Mouse (Mus musculus): ENCODE results near the gene Pef1. TPM values are rescaled to one million over a fixed set of nuclear protein-coding genes. Genes with fewer than 3 reads are reported as not detected.

The Pef1 gene
- polyA plus RNA-seq, 1 experiment from 2014 or later: 72.3 TPM

DNA sequence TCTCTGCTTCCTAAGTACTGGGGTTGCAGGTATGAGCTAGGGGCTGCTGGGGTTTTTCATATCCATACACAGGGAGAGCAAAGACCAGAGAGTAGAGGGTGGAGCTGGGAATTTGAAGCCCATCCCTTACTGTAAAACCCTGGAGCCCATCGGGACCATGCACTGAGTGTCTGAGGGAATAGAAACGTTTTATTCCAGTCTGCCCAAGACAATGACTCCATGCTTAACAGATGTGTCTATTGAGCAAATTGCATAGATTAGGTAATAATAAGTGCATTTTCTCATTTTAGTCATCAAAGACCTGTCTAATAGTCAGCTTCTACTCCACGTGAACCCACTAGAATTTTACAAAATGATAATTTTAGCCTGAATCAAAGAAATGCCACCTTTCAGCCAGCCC, 31.8 kb upstream of the Pef1 start:
- DNase-seq (ENCODE audit: low spot score, missing footprints) (no peak), ATAC-seq (ENCODE audit: low FRiP score) (no peak)
- Histone ChIP-seq H3K9ac (ENCODE audit: low read length) (no peak overlapping the region), H3K9me3 (ENCODE audit: control insufficient read depth, low read length) (no peaks in the 10 kb centered on the region), H3K4me1 (ENCODE audit: control insufficient read depth, insufficient read depth, low read length) (no peaks in the 10 kb centered on the region), H3K4me3 (ENCODE audit: low read depth, low read length) (no peak overlapping the region), H3K27me3 (ENCODE audit: control insufficient read depth, insufficient read depth, low read length) (no peaks in the 10 kb centered on the region; the same call in 1 of the 2 replicates), H3K4me2 (no peak overlapping the region), H3K36me3 (ENCODE audit: control insufficient read depth, insufficient read depth, low read length) (no peaks in the 10 kb centered on the region), H3K27ac (ENCODE audit: low read depth, low read length) (no peak overlapping the region)
- WGBS: 72% methylated on average over 3 of the region's 3 CpGs

DNA sequence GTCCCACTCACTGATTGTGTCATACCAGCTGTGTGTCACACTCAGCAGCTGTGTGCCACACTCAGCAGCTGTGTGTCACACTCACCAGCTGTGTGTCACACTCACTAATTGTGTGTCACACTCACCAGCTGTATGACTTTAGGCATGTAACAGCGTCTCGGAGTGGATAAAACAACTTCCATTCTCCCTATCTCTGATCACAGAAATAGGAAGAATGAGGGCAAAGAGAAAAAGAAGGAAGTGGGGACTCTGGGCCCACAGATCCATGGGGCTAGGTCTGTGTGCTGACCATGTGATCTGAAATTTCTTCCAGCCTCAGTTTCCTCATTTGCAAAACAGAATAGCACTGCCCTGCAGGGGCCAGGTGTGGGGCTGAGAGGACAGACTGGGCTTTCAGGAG, 30.6 kb upstream of the Pef1 start:
- ATAC-seq (ENCODE audit: low FRiP score) (no peak), DNase-seq (ENCODE audit: low spot score, missing footprints) (no peak)
- no peak overlapping the region for H3K9ac ChIP-seq (ENCODE audit: low read length)
- H3K36me3 ChIP-seq (ENCODE audit: control insufficient read depth, insufficient read depth, low read length): no peaks in the 10 kb centered on the region
- H3K27me3 ChIP-seq (ENCODE audit: control insufficient read depth, insufficient read depth, low read length): no peaks in the 10 kb centered on the region; the same call in 1 of the 2 replicates
- H3K9me3 ChIP-seq (ENCODE audit: control insufficient read depth, low read length): no peaks in the 10 kb centered on the region
- 92% methylated on average over 2 of the region's 2 CpGs for WGBS
- no peak overlapping the region for H3K27ac ChIP-seq (ENCODE audit: low read depth, low read length)
- no peak overlapping the region for H3K4me2 ChIP-seq
- H3K4me3 ChIP-seq (ENCODE audit: low read depth, low read length): no peak overlapping the region
- H3K4me1 ChIP-seq (ENCODE audit: control insufficient read depth, insufficient read depth, low read length): no peaks in the 10 kb centered on the region

DNA sequence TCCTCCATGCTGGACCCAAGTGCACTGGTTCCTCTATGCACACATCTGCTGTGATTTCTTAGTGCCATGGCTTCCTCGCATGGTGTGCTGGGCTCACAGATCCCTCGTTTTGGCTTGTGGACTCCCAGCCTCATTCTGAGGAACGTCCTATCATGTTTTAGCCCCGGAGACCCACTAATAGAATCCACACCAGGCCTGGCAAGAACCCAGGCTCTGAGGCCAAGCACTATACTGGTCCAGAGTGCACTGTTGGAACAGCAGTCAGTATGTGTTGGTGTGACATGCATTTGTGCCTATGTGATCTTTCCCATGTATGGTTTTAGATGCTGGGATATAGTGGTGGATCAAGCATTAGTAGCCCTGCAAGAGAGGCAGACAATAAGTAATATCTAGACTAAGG, 29.0 kb upstream of the Pef1 start:
- no peaks in the 10 kb centered on the region for H3K9me3 ChIP-seq (ENCODE audit: control insufficient read depth, low read length)
- DNase-seq (ENCODE audit: low spot score, missing footprints) (no peak), ATAC-seq (ENCODE audit: low FRiP score) (no peak)
- no peak overlapping the region for H3K4me2 ChIP-seq
- no peak overlapping the region for H3K9ac ChIP-seq (ENCODE audit: low read length)
- H3K4me3 ChIP-seq (ENCODE audit: low read depth, low read length): no peak overlapping the region
- WGBS: 81% methylated on average over 4 of the region's 4 CpGs
- H3K4me1 ChIP-seq (ENCODE audit: control insufficient read depth, insufficient read depth, low read length): no peaks in the 10 kb centered on the region
- no peaks in the 10 kb centered on the region; the same call in 1 of the 2 replicates for H3K27me3 ChIP-seq (ENCODE audit: control insufficient read depth, insufficient read depth, low read length)
- H3K36me3 ChIP-seq (ENCODE audit: control insufficient read depth, insufficient read depth, low read length): no peaks in the 10 kb centered on the region
- no peak overlapping the region for H3K27ac ChIP-seq (ENCODE audit: low read depth, low read length)

DNA sequence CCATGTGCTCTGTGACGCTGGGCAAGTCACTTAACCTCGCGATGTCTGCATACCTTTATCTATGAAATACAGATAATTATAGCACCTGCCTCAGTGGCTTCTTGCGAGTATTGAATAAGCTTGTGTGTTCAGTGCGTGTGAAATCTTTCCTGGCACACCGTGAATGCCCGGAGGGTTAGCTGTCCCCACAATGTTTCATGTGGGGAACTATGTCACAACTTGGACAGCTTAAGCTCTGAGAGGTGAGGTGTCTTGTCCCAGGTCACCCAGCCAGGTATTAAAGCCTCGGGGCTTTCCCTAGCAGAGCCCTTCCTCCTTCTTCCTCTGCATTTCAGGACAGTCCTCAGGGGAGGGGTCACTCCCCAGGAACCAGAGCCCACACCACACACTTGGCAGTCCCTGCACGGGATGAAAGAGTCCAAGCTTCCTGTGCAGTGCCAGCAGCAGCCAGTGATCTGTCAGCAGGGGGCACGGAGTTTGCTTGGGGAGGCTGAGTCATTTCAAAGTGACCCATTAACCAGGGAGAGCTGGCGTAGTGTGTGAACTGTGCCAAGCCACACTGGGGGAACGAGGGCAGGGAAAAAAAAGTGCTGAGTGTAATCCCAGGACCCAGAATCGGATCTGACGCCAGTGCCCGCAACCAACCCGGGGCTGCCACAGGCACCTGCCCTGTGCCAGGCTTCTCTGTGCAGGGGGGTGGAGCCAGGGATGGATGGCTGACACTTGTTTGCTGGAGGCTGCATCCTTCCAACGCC, 27.4 kb upstream of the Pef1 start:
- Histone ChIP-seq H3K27ac (ENCODE audit: low read depth, low read length) (no peak overlapping the region), H3K4me3 (ENCODE audit: low read depth, low read length) (no peak overlapping the region), H3K27me3 (ENCODE audit: control insufficient read depth, insufficient read depth, low read length) (no peaks in the 10 kb centered on the region), H3K9ac (ENCODE audit: low read length) (no peak overlapping the region), H3K4me2 (no peak overlapping the region), H3K9me3 (ENCODE audit: control insufficient read depth, low read length) (no peaks in the 10 kb centered on the region), H3K36me3 (ENCODE audit: control insufficient read depth, insufficient read depth, low read length) (no peaks in the 10 kb centered on the region), H3K4me1 (ENCODE audit: control insufficient read depth, insufficient read depth, low read length) (no peaks in the 10 kb centered on the region)
- no peak for ATAC-seq (ENCODE audit: low FRiP score)
- 74% methylated on average over 17 of the region's 17 CpGs for WGBS
- no peak for DNase-seq (ENCODE audit: low spot score, missing footprints)

DNA sequence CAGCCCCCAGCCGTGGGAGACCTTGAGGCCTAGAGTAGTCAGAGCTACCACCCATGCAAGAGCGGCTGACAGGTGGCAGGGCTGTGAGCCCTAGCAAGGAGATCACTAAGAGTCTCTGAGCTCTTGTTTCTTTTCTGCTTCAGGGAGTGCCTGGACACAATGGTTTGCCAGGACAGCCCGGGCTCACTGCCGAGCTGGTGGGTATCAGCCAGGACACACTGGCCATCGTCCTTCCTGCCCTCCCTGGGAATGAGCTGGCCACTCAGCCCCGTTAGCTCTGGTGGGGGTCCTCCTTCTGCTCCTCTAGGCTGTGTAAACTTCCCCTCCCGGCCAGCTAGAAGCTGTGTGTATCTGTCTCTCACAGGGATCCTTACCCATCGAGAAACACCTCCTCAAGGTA, 25.5 kb upstream of the Pef1 start:
- Histone ChIP-seq H3K4me3 (ENCODE audit: low read depth, low read length) (no peak overlapping the region), H3K36me3 (ENCODE audit: control insufficient read depth, insufficient read depth, low read length) (no peaks in the 10 kb centered on the region), H3K27me3 (ENCODE audit: control insufficient read depth, insufficient read depth, low read length) (no peaks in the 10 kb centered on the region), H3K27ac (ENCODE audit: low read depth, low read length) (no peak overlapping the region), H3K4me2 (no peak overlapping the region), H3K9ac (ENCODE audit: low read length) (no peak overlapping the region; the same call in 1 of the 2 replicates), H3K4me1 (ENCODE audit: control insufficient read depth, insufficient read depth, low read length) (no peaks in the 10 kb centered on the region), H3K9me3 (ENCODE audit: control insufficient read depth, low read length) (no peaks in the 10 kb centered on the region)
- 45% methylated on average over 8 of the region's 8 CpGs for WGBS
- no peak for ATAC-seq (ENCODE audit: low FRiP score)
- no peak for DNase-seq (ENCODE audit: low spot score, missing footprints)

DNA sequence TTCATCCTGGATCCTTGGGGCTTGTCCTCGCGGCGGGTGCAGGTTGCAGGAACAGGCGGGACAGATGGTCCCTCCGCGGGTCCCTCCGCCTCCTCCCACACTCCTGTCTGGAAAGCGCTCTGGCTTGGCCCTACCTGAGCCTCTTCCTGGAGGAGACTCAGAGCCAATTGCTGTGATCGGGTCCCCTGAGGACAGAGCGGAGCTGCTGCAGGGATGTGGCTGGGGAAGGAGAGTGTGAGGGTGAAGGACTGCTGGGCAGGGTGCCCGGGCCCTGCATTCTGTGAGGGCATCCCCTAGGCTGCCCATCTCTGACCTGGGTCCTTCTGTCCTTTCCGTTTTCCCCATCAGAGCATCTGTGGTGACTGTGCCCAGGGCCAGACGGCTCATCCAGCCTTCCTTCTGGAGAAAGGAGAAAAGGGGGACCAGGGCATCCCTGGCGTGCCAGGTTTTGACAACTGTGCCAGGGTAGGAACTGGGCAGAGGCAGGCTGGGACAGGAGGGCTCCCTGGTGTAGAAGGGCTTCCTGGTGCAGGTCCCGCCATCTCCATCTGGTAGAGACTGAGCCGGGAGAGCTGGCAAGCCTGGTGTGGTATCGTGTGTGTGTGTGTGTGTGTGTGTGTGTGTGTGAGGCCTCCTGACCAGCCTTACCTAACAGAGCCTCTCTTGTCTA, 23.4 kb upstream of the Pef1 start:
- H3K27ac ChIP-seq (ENCODE audit: low read depth, low read length): no peak overlapping the region
- H3K4me1 ChIP-seq (ENCODE audit: control insufficient read depth, insufficient read depth, low read length): no peaks in the 10 kb centered on the region
- 67% methylated on average over 17 of the region's 17 CpGs for WGBS
- no peak overlapping the region for H3K4me3 ChIP-seq (ENCODE audit: low read depth, low read length)
- ATAC-seq (ENCODE audit: low FRiP score) (no peak), DNase-seq (ENCODE audit: low spot score, missing footprints) (no peak)
- H3K27me3 ChIP-seq (ENCODE audit: control insufficient read depth, insufficient read depth, low read length): no peaks in the 10 kb centered on the region
- no peaks in the 10 kb centered on the region for H3K36me3 ChIP-seq (ENCODE audit: control insufficient read depth, insufficient read depth, low read length)
- H3K9ac ChIP-seq (ENCODE audit: low read length): no peak overlapping the region
- no peak overlapping the region for H3K4me2 ChIP-seq
- H3K9me3 ChIP-seq (ENCODE audit: control insufficient read depth, low read length): no peaks in the 10 kb centered on the region

DNA sequence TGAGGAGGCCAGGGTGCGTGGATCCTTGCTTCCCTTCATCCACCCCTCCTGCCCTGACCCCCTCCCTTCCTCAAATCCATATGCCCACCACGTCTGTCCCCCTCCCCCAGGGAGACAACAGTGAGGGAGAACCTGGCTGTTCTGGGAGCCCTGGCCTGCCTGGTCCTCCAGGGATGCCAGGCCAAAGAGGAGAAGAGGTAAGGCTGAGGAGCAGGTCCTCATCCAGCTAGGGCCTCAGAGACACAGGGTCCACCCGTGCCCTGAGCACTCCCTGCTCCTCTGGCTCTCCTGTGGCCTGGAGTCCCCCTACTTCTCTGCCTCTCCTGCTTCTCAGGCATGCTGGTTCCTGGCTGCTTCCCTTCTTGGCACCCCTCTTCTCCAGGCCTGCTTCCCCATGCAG, 22.8 kb upstream of the Pef1 start:
- Histone ChIP-seq H3K4me1 (ENCODE audit: control insufficient read depth, insufficient read depth, low read length) (no peaks in the 10 kb centered on the region), H3K36me3 (ENCODE audit: control insufficient read depth, insufficient read depth, low read length) (no peaks in the 10 kb centered on the region), H3K27ac (ENCODE audit: low read depth, low read length) (no peak overlapping the region), H3K9ac (ENCODE audit: low read length) (no peak overlapping the region), H3K27me3 (ENCODE audit: control insufficient read depth, insufficient read depth, low read length) (no peaks in the 10 kb centered on the region), H3K4me3 (ENCODE audit: low read depth, low read length) (no peak overlapping the region), H3K9me3 (ENCODE audit: control insufficient read depth, low read length) (no peaks in the 10 kb centered on the region), H3K4me2 (no peak overlapping the region)
- no peak for DNase-seq (ENCODE audit: low spot score, missing footprints)
- ATAC-seq (ENCODE audit: low FRiP score): no peak
- WGBS: 59% methylated on average over 3 of the region's 3 CpGs

DNA sequence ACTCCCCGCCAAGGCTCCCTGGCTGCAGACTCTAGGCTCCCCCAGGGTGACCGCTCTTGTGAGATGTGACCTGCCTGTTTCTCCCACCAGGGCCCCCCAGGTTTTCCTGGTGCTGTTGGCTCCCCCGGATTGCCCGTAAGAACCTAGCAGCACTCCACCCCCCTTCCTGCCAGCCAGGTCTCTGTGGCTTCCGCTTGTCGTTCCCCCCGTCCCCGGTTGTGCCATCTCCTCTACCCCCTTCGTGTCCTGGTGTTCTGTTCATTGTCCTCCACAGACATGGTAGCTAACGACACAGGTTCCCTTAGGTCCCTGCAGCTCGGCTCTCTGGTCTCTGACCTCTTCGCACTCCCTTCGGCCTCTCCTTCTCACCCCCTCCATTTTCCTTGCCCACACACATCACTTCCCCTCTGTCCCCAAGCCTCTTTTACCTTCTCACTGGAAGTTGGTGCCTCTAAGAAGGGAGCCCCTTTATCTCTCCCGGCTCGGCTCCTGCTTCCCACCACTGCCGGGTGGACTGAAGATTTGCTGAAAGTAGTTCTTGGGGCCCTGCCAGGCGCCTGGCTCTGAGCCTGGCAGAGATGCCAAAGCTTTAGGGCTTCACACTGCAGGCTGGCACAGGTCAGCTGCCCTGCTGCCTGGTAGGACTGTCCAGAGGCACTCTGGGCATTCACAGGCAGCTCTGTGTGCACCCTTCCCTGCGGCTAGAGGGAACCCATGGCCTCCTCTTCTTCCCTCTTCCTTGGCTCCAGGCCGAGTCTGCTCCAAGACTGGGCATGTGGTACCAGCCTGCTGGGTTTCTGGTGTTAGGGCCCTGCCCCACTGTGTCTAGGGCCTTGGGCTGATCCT, 20.8 kb upstream of the Pef1 start:
- Histone ChIP-seq H3K4me3 (ENCODE audit: low read depth, low read length) (no peak overlapping the region), H3K9me3 (ENCODE audit: control insufficient read depth, low read length) (no peaks in the 10 kb centered on the region), H3K27me3 (ENCODE audit: control insufficient read depth, insufficient read depth, low read length) (no peaks in the 10 kb centered on the region), H3K27ac (ENCODE audit: low read depth, low read length) (no peak overlapping the region), H3K4me1 (ENCODE audit: control insufficient read depth, insufficient read depth, low read length) (no peaks in the 10 kb centered on the region), H3K9ac (ENCODE audit: low read length) (no peak overlapping the region), H3K4me2 (no peak overlapping the region), H3K36me3 (ENCODE audit: control insufficient read depth, insufficient read depth, low read length) (no peaks in the 10 kb centered on the region)
- 82% methylated on average over 19 of the region's 19 CpGs for WGBS
- DNase-seq (ENCODE audit: low spot score, missing footprints): no peak
- no peak for ATAC-seq (ENCODE audit: low FRiP score)

DNA sequence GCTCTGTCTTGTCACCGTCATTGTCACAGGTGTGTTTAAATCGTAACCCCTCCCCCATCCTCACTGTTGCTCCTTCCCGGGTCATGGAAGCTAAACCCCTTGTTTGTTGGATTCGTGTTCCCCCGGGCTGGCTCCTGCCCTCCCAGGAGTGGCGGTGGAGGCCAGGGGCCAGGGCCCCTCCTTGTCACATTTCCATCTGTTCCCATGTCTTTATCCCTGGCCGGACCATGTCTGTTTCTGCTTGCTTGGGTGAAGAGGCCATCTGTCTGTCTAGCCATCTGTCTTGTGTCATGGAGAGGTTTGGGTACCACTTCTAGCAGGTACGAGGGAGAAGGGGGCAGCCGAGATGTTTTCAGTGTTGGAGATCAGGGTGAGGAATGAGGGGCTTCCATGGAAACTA, 20.1 kb upstream of the Pef1 start:
- Histone ChIP-seq H3K9ac (ENCODE audit: low read length) (no peak overlapping the region), H3K4me1 (ENCODE audit: control insufficient read depth, insufficient read depth, low read length) (no peaks in the 10 kb centered on the region), H3K27ac (ENCODE audit: low read depth, low read length) (no peak overlapping the region), H3K9me3 (ENCODE audit: control insufficient read depth, low read length) (no peaks in the 10 kb centered on the region), H3K4me3 (ENCODE audit: low read depth, low read length) (no peak overlapping the region), H3K36me3 (ENCODE audit: control insufficient read depth, insufficient read depth, low read length) (no peaks in the 10 kb centered on the region), H3K27me3 (ENCODE audit: control insufficient read depth, insufficient read depth, low read length) (no peaks in the 10 kb centered on the region), H3K4me2 (no peak overlapping the region)
- ATAC-seq (ENCODE audit: low FRiP score) (no peak), DNase-seq (ENCODE audit: low spot score, missing footprints) (no peak)
- 66% methylated on average over 9 of the region's 9 CpGs for WGBS

Data from midbrain, embryonic 11.5 days (tissue).